Mouse (Mus musculus): Measurements from ENCODE around the gene Kmt2c. TPM values are rescaled to one million over a fixed set of nuclear protein-coding genes. Genes with fewer than 3 reads are reported as not detected.

Gene Kmt2c
- polyA plus RNA-seq, 1 experiment: 9.3 TPM

- Histone ChIP-seq H3K36me3 (ENCODE audit: control insufficient read depth, insufficient read depth, low read length) (no peaks in the 10 kb centered on the region), H3K4me3 (ENCODE audit: low read depth, low read length) (peak overlapping the region; percentile 45), H3K27ac (ENCODE audit: insufficient read depth, low read depth, low read length) (peak overlapping the region; percentile 84), H3K27me3 (ENCODE audit: control insufficient read depth, insufficient read depth, low read length) (no peaks in the 10 kb centered on the region), H3K4me1 (ENCODE audit: control insufficient read depth, insufficient read depth, insufficient read length, low read length) (peaks cover 8% of the 10 kb centered on the region)
- no peak for TF ChIP-seq CTCF (IDR thresholded peaks at IDR 0.05; ENCODE audit: extremely low read depth, insufficient read length, insufficient replicate concordance, low read depth, low read length)
- TF ChIP-seq POLR2A (IDR thresholded peaks at IDR 0.05; ENCODE audit: low read depth, low read length): peak; percentile 22; the same call in 1 of the 2 replicates
- 34% methylated on average over 6 of the region's 6 CpGs for WGBS
These were observed 38.4 kb upstream of the Kmt2c start for GRCm38 (mm10) chr5:25536921-25537409.

GRCm38 (mm10) chr5:25536451-25536850 is 37.9 kb upstream of the Kmt2c start:
- no peaks in the 10 kb centered on the region for H3K27me3 ChIP-seq (ENCODE audit: control insufficient read depth, insufficient read depth, low read length)
- 69% methylated on average over 2 of the region's 2 CpGs for WGBS
- no peaks in the 10 kb centered on the region for H3K36me3 ChIP-seq (ENCODE audit: control insufficient read depth, insufficient read depth, low read length)
- TF ChIP-seq POLR2A (IDR thresholded peaks at IDR 0.05; ENCODE audit: low read depth, low read length) (no peak), CTCF (IDR thresholded peaks at IDR 0.05; ENCODE audit: extremely low read depth, insufficient read length, insufficient replicate concordance, low read depth, low read length) (no peak)
- peak overlapping the region; percentile 84 for H3K27ac ChIP-seq (ENCODE audit: insufficient read depth, low read depth, low read length)
- H3K4me3 ChIP-seq (ENCODE audit: low read depth, low read length): no peak overlapping the region
- H3K4me1 ChIP-seq (ENCODE audit: control insufficient read depth, insufficient read depth, insufficient read length, low read length): peaks cover 8% of the 10 kb centered on the region

GRCm38 (mm10) chr5:25535566-25535965 is 37.0 kb upstream of the Kmt2c start:
- no peaks in the 10 kb centered on the region for H3K27me3 ChIP-seq (ENCODE audit: control insufficient read depth, insufficient read depth, low read length)

GRCm38 (mm10) chr5:25533298-25533697 is 34.7 kb upstream of the Kmt2c start:
- H3K27me3 ChIP-seq (ENCODE audit: control insufficient read depth, insufficient read depth, low read length): no peaks in the 10 kb centered on the region
- H3K36me3 ChIP-seq (ENCODE audit: control insufficient read depth, insufficient read depth, low read length): no peaks in the 10 kb centered on the region
- H3K4me1 ChIP-seq (ENCODE audit: control insufficient read depth, insufficient read depth, insufficient read length, low read length): peaks cover 7% of the 10 kb centered on the region
- H3K27ac ChIP-seq (ENCODE audit: insufficient read depth, low read depth, low read length): no peak overlapping the region
- WGBS: 48% methylated on average over 5 of the region's 5 CpGs
- no peak for TF ChIP-seq POLR2A (IDR thresholded peaks at IDR 0.05; ENCODE audit: low read depth, low read length)
- TF ChIP-seq CTCF (IDR thresholded peaks at IDR 0.05; ENCODE audit: extremely low read depth, insufficient read length, insufficient replicate concordance, low read depth, low read length): no peak
- no peak overlapping the region for H3K4me3 ChIP-seq (ENCODE audit: low read depth, low read length)

More at GRCm38 (mm10) chr5:25535566-25535965, 37.0 kb upstream of the Kmt2c start:
- H3K27ac ChIP-seq (ENCODE audit: insufficient read depth, low read depth, low read length): peak overlapping the region; percentile 84
- H3K4me1 ChIP-seq (ENCODE audit: control insufficient read depth, insufficient read depth, insufficient read length, low read length): peaks cover 8% of the 10 kb centered on the region
- TF ChIP-seq POLR2A (IDR thresholded peaks at IDR 0.05; ENCODE audit: low read depth, low read length): no peak
- TF ChIP-seq CTCF (IDR thresholded peaks at IDR 0.05; ENCODE audit: extremely low read depth, insufficient read length, insufficient replicate concordance, low read depth, low read length): no peak
- WGBS: 85% methylated on average over 2 of the region's 2 CpGs
- H3K4me3 ChIP-seq (ENCODE audit: low read depth, low read length): no peak overlapping the region
- no peaks in the 10 kb centered on the region for H3K36me3 ChIP-seq (ENCODE audit: control insufficient read depth, insufficient read depth, low read length)

GRCm38 (mm10) chr5:25532256-25533147 is 33.9 kb upstream of the Kmt2c start:
- H3K36me3 ChIP-seq (ENCODE audit: control insufficient read depth, insufficient read depth, low read length): no peaks in the 10 kb centered on the region
- H3K27me3 ChIP-seq (ENCODE audit: control insufficient read depth, insufficient read depth, low read length): no peaks in the 10 kb centered on the region
- TF ChIP-seq CTCF (IDR thresholded peaks at IDR 0.05; ENCODE audit: extremely low read depth, insufficient read length, insufficient replicate concordance, low read depth, low read length): no peak
- TF ChIP-seq POLR2A (IDR thresholded peaks at IDR 0.05; ENCODE audit: low read depth, low read length): no peak
- no peak overlapping the region for H3K27ac ChIP-seq (ENCODE audit: insufficient read depth, low read depth, low read length)
- H3K4me1 ChIP-seq (ENCODE audit: control insufficient read depth, insufficient read depth, insufficient read length, low read length): peaks cover 12% of the 10 kb centered on the region
- H3K4me3 ChIP-seq (ENCODE audit: low read depth, low read length): no peak overlapping the region
- 85% methylated on average over 18 of the region's 18 CpGs for WGBS

GRCm38 (mm10) chr5:25530629-25531028 is 32.0 kb upstream of the Kmt2c start:
- H3K4me3 ChIP-seq (ENCODE audit: low read depth, low read length): no peak overlapping the region
- H3K4me1 ChIP-seq (ENCODE audit: control insufficient read depth, insufficient read depth, insufficient read length, low read length): peaks cover 25% of the 10 kb centered on the region
- WGBS: 4% methylated on average over 2 of the region's 2 CpGs
- no peaks in the 10 kb centered on the region for H3K27me3 ChIP-seq (ENCODE audit: control insufficient read depth, insufficient read depth, low read length)
- H3K36me3 ChIP-seq (ENCODE audit: control insufficient read depth, insufficient read depth, low read length): no peaks in the 10 kb centered on the region
- H3K27ac ChIP-seq (ENCODE audit: insufficient read depth, low read depth, low read length): no peak overlapping the region
- TF ChIP-seq POLR2A (IDR thresholded peaks at IDR 0.05; ENCODE audit: low read depth, low read length) (no peak), CTCF (IDR thresholded peaks at IDR 0.05; ENCODE audit: extremely low read depth, insufficient read length, insufficient replicate concordance, low read depth, low read length) (no peak)

Measured in small intestine, adult 2 months (tissue).